Mouse (Mus musculus): ENCODE results near the gene Steap3. TPM values are rescaled to one million over a fixed set of nuclear protein-coding genes. Genes with fewer than 3 reads are reported as not detected.

The Steap3 gene
- polyA plus RNA-seq, 1 experiment from 2014 or later, result 3.8 TPM

DNA sequence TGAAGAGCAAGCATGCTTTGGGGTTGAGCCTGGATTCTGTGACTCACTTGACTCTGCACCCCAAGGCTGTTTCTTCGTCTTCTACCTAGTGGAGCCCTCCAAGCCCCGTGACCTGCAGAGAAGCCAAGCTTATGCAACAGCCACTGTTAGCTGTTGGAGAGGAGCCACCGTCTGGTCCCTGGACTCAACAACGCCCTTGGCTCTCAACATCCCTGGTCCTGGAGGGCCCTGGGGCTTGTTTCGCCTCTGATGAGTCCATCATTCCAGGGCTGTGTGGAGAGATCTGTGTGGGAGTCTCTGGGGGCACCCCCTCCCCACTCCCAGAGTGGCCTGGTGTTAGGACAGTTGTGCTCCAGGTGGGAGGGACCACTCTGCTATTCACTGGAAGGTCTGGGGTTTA, 24.3 kb downstream of the Steap3 start:
- WGBS, result 82% methylated on average over 5 of the region's 5 CpGs
- H3K4me3 ChIP-seq, result no peak overlapping the region
- H3K27ac ChIP-seq (replicated peaks), result no peak overlapping the region
- H3K27me3 ChIP-seq, result no peaks in the 10 kb centered on the region
- ATAC-seq (ENCODE audit: low read depth), result no peak
- no peaks in the 10 kb centered on the region for H3K36me3 ChIP-seq
- no peak overlapping the region for H3K9ac ChIP-seq
- H3K4me1 ChIP-seq (replicated peaks), result no peaks in the 10 kb centered on the region
- no peak overlapping the region for H3K4me2 ChIP-seq
- no peaks in the 10 kb centered on the region for H3K9me3 ChIP-seq

DNA sequence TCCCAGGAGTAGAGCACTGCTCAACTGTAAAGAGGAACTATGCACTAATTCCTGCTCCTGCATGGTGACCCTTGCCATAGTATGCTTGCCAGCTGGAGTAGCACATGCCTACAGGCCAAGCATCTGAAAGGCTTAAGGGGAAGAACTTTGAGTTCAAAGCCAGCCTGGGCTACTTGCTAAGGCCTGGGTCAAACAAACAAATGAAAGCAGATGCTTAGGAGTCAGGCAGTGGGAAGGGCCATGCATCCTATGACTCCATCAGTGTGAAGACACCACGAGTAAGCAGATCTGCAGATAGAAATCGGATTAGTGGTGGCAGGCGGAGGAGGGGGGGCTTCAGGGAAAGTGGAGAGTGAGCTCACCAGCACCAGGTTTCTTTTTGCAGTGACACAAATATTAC, 25.2 kb downstream of the Steap3 start:
- Histone ChIP-seq H3K27ac (replicated peaks) (no peak overlapping the region), H3K4me1 (replicated peaks) (no peaks in the 10 kb centered on the region), H3K27me3 (no peaks in the 10 kb centered on the region), H3K4me3 (no peak overlapping the region), H3K9me3 (no peaks in the 10 kb centered on the region), H3K36me3 (no peaks in the 10 kb centered on the region), H3K4me2 (no peak overlapping the region), H3K9ac (no peak overlapping the region)
- 88% methylated on average over 3 of the region's 3 CpGs for WGBS
- no peak for ATAC-seq (ENCODE audit: low read depth)

DNA sequence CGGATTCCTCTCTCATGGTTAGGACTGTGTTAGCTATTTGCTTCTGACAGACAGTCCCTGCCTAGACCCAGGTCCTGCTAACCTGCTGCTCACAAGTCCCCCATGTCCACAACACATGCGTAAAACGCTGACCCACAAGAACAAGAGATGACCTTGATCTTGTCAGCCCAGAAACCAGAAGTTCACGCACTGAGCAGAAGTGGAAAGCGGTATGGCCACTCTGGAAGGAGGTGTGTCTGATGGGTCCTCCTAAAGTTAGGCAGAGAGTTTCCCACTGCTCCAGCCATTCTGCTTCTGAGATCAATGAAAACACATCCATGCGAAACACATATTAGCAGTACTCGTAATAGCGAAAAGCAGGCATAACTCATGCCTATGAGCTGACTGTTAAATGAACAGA, 25.6 kb downstream of the Steap3 start:
- H3K9me3 ChIP-seq, result no peaks in the 10 kb centered on the region
- H3K27me3 ChIP-seq, result no peaks in the 10 kb centered on the region
- no peak for ATAC-seq (ENCODE audit: low read depth)
- no peak overlapping the region for H3K27ac ChIP-seq (replicated peaks)
- no peaks in the 10 kb centered on the region for H3K4me1 ChIP-seq (replicated peaks)
- H3K4me2 ChIP-seq, result no peak overlapping the region
- H3K4me3 ChIP-seq, result no peak overlapping the region
- no peaks in the 10 kb centered on the region for H3K36me3 ChIP-seq
- no peak overlapping the region for H3K9ac ChIP-seq
- 92% methylated on average over 8 of the region's 8 CpGs for WGBS

DNA sequence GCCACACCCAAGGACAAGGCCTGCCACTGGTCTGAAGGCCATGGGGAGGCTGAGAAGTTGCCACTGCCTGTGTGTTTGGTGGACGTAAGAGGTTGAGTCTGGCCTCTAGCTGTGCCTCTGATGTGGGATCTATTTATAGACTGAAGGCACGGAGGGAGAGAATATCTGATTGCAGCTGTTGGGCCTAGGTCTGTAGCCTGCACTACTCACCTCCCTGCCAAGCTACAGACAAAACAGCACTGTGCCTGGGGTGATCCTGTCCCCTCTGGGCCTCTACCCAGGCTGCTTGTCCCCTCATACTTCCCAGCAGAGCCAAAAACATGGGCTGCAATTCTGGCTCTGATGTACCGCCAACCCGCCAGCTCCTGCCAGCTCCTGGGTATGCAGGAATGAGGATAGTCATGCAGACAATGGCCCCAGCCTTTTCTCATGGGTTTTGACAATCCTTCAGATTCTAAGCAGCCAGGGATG, 26.8 kb downstream of the Steap3 start:
- no peak overlapping the region for H3K4me3 ChIP-seq
- H3K36me3 ChIP-seq, result no peaks in the 10 kb centered on the region
- no peaks in the 10 kb centered on the region for H3K27me3 ChIP-seq
- ATAC-seq (ENCODE audit: low read depth), result 0 out of 2 replicates have a peak, but pooled peaks have one; percentile 34
- H3K9ac ChIP-seq, result no peak overlapping the region
- H3K4me1 ChIP-seq (replicated peaks), result no peaks in the 10 kb centered on the region
- no peak overlapping the region for H3K27ac ChIP-seq (replicated peaks)
- no peaks in the 10 kb centered on the region for H3K9me3 ChIP-seq
- no peak overlapping the region for H3K4me2 ChIP-seq
- WGBS, result 63% methylated on average over 4 of the region's 4 CpGs

DNA sequence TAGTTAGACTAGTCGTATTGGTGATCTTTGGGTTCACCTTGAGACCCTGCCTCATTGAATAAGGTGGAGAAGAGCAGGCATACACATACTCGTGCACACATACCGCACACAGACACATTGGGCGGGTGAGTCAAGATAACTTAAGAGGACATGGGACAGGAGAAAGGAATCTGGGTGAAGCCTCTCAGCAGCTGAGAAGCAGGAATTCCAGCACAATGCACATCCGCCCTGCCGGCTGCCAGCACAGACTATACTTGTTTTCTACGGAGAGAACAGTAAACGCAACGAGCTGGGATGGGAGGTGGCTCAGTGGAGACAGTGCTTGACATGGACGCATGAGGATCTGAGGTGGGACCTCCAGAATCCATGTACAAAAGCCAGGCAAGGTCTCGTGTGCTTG, 27.9 kb downstream of the Steap3 start:
- Histone ChIP-seq H3K9me3 (no peaks in the 10 kb centered on the region), H3K27ac (replicated peaks) (no peak overlapping the region), H3K36me3 (no peaks in the 10 kb centered on the region), H3K4me1 (replicated peaks) (no peaks in the 10 kb centered on the region), H3K9ac (no peak overlapping the region), H3K27me3 (no peaks in the 10 kb centered on the region), H3K4me3 (no peak overlapping the region), H3K4me2 (no peak overlapping the region)
- no peak for ATAC-seq (ENCODE audit: low read depth)
- 88% methylated on average over 11 of the region's 11 CpGs for WGBS

DNA sequence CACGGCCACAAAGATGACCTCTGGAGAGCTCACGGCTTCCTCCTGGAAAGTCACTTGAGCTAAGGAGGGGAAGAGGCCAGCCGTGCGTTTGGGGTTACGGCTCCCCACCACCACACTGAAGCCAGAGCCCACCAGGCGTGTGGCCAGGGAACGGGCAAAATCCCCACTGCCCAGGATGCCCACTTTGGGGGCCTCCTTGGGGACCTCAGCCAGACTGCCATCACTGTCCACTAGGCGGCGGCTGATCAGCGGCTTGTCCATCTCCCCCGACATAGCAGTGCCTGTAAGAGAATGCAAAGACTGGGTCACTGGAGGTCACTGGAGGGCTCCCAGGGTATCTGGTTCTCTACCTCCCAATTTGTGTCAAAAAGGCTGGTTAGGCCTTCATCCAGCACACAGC, 28.5 kb downstream of the Steap3 start:
- Histone ChIP-seq H3K36me3 (no peaks in the 10 kb centered on the region), H3K9ac (no peak overlapping the region), H3K4me1 (replicated peaks) (no peaks in the 10 kb centered on the region), H3K4me2 (no peak overlapping the region), H3K27me3 (no peaks in the 10 kb centered on the region), H3K27ac (replicated peaks) (no peak overlapping the region), H3K4me3 (no peak overlapping the region), H3K9me3 (no peaks in the 10 kb centered on the region)
- ATAC-seq (ENCODE audit: low read depth), result no peak
- WGBS, result 82% methylated on average over 11 of the region's 11 CpGs

DNA sequence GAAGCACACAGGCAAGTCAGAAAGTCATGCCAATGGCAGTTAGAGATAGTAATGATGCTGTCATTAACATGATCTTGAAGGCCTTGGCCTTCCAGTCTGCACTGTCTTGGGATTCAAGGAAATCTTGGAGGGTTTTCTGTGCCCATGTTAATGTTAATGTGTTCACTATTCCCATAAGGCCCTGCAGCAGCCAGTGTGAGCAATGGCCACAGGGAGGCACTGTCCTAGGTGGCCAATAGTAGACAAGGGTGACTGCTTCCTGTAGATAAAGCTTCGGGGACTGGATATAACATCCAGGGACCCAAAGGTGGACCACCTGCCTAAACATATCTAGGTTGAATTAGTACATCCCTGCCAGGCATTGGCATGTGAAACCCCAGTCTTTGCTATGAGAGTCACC, 35.4 kb downstream of the Steap3 start:
- no peak for ATAC-seq (ENCODE audit: low read depth)
- H3K4me3 ChIP-seq, result no peak overlapping the region
- H3K9me3 ChIP-seq, result no peaks in the 10 kb centered on the region
- H3K9ac ChIP-seq, result no peak overlapping the region
- WGBS, result 86% methylated on average over 1 of the region's 1 CpGs
- no peaks in the 10 kb centered on the region for H3K27me3 ChIP-seq
- no peak overlapping the region for H3K27ac ChIP-seq (replicated peaks)
- no peaks in the 10 kb centered on the region for H3K4me1 ChIP-seq (replicated peaks)
- H3K36me3 ChIP-seq, result no peaks in the 10 kb centered on the region
- no peak overlapping the region for H3K4me2 ChIP-seq

DNA sequence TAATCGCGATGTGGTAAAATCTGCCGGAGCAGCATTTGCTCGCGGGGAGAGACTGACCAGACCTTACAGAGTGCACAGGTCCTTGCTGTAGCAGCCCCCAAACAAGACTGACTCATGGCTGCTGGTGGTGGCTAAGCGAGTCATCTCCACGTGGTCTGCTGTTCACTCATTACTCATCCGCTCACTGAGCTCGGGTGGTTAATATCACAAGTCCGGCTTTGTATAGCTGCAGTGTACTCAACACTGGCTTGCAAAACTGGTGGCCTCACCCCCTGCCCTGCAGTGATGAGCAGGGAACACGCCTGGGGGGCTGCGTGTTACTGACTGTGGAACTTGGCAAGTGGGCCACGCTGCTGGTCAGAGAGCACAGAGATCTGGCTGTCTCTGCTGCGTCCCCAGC, 36.1 kb downstream of the Steap3 start:
- Histone ChIP-seq H3K4me1 (replicated peaks) (no peaks in the 10 kb centered on the region), H3K36me3 (no peaks in the 10 kb centered on the region), H3K27me3 (no peaks in the 10 kb centered on the region), H3K9ac (no peak overlapping the region), H3K4me3 (no peak overlapping the region), H3K27ac (replicated peaks) (no peak overlapping the region), H3K9me3 (no peaks in the 10 kb centered on the region), H3K4me2 (no peak overlapping the region)
- WGBS, result 91% methylated on average over 14 of the region's 14 CpGs
- ATAC-seq (ENCODE audit: low read depth), result no peak

DNA sequence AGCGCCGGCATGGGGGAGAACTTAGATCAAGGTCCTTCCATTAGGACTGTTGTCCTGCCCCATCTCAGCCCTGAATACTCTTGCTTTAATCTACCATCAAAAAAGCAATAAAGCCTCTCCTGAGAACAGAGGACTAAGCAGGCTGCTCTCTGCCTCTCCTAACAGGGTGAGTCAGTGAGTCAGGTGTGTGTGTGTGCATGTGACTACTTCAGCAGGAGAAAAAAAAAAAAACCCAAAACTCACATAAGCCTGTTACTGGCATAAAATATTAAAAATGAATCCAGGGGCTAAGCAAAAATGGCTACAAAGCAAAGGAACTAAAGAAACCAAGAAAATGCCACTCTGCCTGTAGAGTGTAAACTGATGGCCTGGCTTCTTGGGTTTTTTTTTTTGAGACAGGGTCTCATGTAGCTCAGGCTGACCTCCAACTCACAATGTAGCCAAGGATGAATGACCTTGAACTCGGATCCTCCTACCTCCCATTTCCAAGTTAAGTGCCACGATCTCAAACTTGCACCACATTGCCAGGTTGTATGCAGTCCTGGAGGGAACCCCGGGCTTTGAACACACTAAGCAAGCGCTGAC, 36.8 kb downstream of the Steap3 start:
- WGBS, result 86% methylated on average over 6 of the region's 6 CpGs
- H3K9ac ChIP-seq, result no peak overlapping the region
- no peak overlapping the region for H3K4me2 ChIP-seq
- H3K4me1 ChIP-seq (replicated peaks), result no peaks in the 10 kb centered on the region
- no peaks in the 10 kb centered on the region for H3K27me3 ChIP-seq
- ATAC-seq (ENCODE audit: low read depth), result no peak
- H3K36me3 ChIP-seq, result no peaks in the 10 kb centered on the region
- H3K9me3 ChIP-seq, result no peaks in the 10 kb centered on the region
- no peak overlapping the region for H3K4me3 ChIP-seq
- H3K27ac ChIP-seq (replicated peaks), result no peak overlapping the region

DNA sequence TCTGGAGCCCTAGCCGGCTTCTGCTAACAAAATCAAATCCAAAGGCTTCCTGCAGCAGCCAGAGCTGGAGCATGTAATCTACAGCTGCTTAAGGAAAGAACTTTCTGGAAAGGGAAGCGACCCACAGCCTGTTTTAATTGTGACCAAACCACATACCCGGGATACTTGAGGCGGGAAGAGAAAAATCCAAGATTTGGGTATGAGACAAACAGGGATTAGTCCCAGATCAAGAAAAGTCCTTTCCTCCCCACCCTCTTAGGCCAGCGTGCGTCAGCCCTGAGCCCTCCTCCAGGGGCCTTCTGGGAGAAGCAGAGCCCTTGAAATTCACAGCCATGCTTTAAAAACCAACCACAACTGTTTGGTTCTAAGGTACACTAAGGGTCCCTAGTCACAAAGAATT, 40.3 kb downstream of the Steap3 start:
- H3K27me3 ChIP-seq, result no peaks in the 10 kb centered on the region

DNA sequence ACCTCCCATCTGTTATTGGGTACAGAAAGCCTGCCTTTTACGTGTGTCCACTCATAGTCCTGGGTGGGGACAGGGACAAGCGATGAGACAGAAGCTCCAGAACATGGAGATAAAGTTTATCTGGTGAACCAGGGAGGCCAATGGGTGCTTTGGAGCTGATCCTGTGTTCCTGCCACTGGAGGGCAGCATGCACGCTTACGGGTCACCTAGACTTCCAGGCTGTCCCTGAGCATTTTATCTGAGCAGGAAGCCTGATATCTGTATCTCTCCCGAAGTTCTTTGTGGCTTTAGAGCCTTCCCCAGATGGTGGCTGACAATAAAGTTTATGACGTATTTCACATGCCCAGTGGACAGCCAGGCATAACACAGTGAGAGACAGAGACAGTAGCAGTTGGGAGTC, 41.2 kb downstream of the Steap3 start:
- H3K36me3 ChIP-seq, result no peaks in the 10 kb centered on the region
- H3K27me3 ChIP-seq, result no peaks in the 10 kb centered on the region
- WGBS, result 41% methylated on average over 6 of the region's 6 CpGs
- no peak for ATAC-seq (ENCODE audit: low read depth)
- H3K4me2 ChIP-seq, result no peak overlapping the region
- no peaks in the 10 kb centered on the region for H3K9me3 ChIP-seq
- no peak overlapping the region for H3K27ac ChIP-seq (replicated peaks)
- no peaks in the 10 kb centered on the region for H3K4me1 ChIP-seq (replicated peaks)
- H3K9ac ChIP-seq, result no peak overlapping the region
- no peak overlapping the region for H3K4me3 ChIP-seq

More for the DNA sequence above, 40.3 kb downstream of the Steap3 start:
- no peak overlapping the region for H3K4me2 ChIP-seq
- ATAC-seq (ENCODE audit: low read depth), result no peak
- H3K27ac ChIP-seq (replicated peaks), result no peak overlapping the region
- H3K36me3 ChIP-seq, result no peaks in the 10 kb centered on the region
- H3K4me3 ChIP-seq, result no peak overlapping the region
- H3K9me3 ChIP-seq, result no peaks in the 10 kb centered on the region
- no peak overlapping the region for H3K9ac ChIP-seq
- no peaks in the 10 kb centered on the region for H3K4me1 ChIP-seq (replicated peaks)
- 86% methylated on average over 6 of the region's 6 CpGs for WGBS

DNA sequence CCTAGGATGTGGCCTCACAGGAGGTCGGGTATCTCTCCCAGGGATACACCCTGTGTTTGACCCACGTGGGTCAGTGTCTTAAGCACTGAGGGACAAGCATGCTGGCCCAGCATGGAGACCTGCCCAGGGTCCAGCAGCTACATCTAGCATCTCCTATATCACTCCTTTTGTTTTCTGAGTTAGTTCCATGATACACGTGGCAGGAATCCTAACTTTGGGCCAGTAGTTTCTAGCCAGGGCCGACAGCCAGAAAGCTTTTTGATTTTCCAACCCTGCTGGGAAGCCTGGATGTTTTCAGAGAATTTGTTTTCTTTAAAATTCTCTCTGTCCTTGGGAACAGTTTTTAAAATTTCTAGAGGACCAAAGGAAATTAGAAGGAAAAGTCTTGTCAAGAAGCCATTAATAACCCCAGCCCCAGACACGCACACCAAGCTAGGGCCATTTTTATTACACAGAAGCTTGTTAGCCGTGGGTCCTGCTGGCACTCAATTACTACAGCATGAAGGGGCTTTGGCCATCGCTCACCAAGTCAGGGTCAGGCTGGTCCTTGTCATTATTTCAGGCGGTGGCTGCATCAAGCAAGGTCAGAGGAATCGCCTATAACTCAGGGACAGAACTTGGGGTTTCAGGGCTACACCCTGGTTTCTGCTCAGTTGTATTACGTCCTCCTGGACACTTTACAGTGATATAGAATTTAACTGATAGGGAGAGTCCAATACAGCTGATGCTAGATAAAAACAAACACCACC, 42.6 kb downstream of the Steap3 start:
- Histone ChIP-seq H3K9ac (no peak overlapping the region), H3K27ac (replicated peaks) (no peak overlapping the region), H3K9me3 (no peaks in the 10 kb centered on the region), H3K36me3 (no peaks in the 10 kb centered on the region), H3K4me1 (replicated peaks) (no peaks in the 10 kb centered on the region), H3K4me2 (no peak overlapping the region), H3K27me3 (no peaks in the 10 kb centered on the region), H3K4me3 (no peak overlapping the region)
- ATAC-seq (ENCODE audit: low read depth), result no peak
- WGBS, result 70% methylated on average over 10 of the region's 10 CpGs

DNA sequence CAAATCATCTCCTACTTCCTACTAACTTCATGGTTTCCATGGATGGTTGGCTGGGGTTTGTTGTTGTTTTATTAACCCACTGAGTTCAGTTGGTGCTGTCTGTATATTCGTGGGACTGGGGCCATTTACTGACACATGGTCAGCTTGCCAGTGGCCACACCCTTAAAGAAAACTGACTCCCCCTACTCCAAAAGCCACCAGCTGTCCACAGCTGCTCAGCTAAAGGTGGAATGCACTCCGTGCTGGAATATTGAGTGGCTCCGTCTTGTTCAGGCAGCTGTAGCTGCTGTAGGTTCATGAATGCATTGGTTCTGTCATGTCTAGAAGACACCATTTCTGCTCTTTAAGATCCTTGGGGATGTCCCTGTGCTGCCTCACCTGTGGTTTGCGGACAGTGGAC, 48.9 kb downstream of the Steap3 start:
- no peak overlapping the region for H3K9ac ChIP-seq
- WGBS, result 81% methylated on average over 4 of the region's 4 CpGs

More for the DNA sequence above, 48.9 kb downstream of the Steap3 start:
- Histone ChIP-seq H3K9me3 (no peaks in the 10 kb centered on the region), H3K36me3 (no peaks in the 10 kb centered on the region), H3K4me2 (no peak overlapping the region), H3K4me1 (replicated peaks) (peaks cover 7% of the 10 kb centered on the region; the same call in 1 of the 2 replicates), H3K27me3 (no peaks in the 10 kb centered on the region), H3K27ac (replicated peaks) (no peak overlapping the region), H3K4me3 (no peak overlapping the region)
- ATAC-seq (ENCODE audit: low read depth), result no peak

Data from neural tube, embryonic 13.5 days (tissue).